Mouse (Mus musculus) midbrain, embryonic 15.5 days (tissue): ENCODE measurements around the gene Olig2. TPM values are rescaled to one million over a fixed set of nuclear protein-coding genes. Genes with fewer than 3 reads are reported as not detected.
A peak's percentile ranks its signal among the peaks of the same experiment; 100 is the strongest.

Experiments
- ATAC-seq: fragments of 200-750 bp; cut with Nextera tagmentation; replicated peaks from 2 replicates; pipeline ENCODE4 v1.8.0; 2017; ENCODE audit warnings: moderate TSS enrichment
- H3K27ac ChIP-seq: fragments of 300-500 bp; sonication (generic); 2 replicates; pipeline ENCODE4 v1.5.1; 2015; ENCODE audit warnings: mild to moderate bottlenecking, inconsistent platforms
- H3K27me3 ChIP-seq: fragments of 300-500 bp; sonication (generic); replicated peaks from 2 replicates; pipeline ENCODE4 v1.6.1; 2015; ENCODE audit warnings: inconsistent platforms
- H3K36me3 ChIP-seq: fragments of 300-500 bp; sonication (generic); replicated peaks from 2 replicates; pipeline ENCODE4 v1.6.1; 2015; ENCODE audit warnings: inconsistent platforms
- H3K4me1 ChIP-seq: fragments of 300-500 bp; sonication (generic); 2 replicates; pipeline ENCODE4 v1.6.1; 2015; ENCODE audit warnings: inconsistent platforms
- H3K4me2 ChIP-seq: fragments of 300-500 bp; sonication (generic); 2 replicates; pipeline ENCODE4 v1.6.1; 2015; ENCODE audit warnings: inconsistent platforms, mild to moderate bottlenecking, moderate library complexity
- H3K4me3 ChIP-seq: fragments of 300-500 bp; sonication (generic); 2 replicates; pipeline ENCODE4 v1.5.1; 2015; ENCODE audit warnings: mild to moderate bottlenecking, inconsistent platforms
- H3K9ac ChIP-seq: fragments of 300-500 bp; sonication (generic); 2 replicates; pipeline ENCODE4 v1.6.1; 2015; ENCODE audit warnings: mild to moderate bottlenecking, inconsistent platforms
- H3K9me3 ChIP-seq: fragments of 300-500 bp; sonication (generic); 2 replicates; pipeline ENCODE4 v1.6.1; 2016; ENCODE audit warnings: inconsistent platforms
- WGBS: fragments of 180-500 bp; shearing (Covaris S2); methylation state at CpG from one replicate; pipeline ENCODE4 v1.1.7; 2015; ENCODE audit warnings: mixed read lengths; 5-methylcytosine and 5-hydroxymethylcytosine counted together
- polyA plus RNA-seq: library from polyadenylated mRNA; unstranded; fragments of >200 nt; fragmentation: Nextera tagmentation; extraction: Ambion mirVana; gene quantifications from 2 replicates; pipeline ENCODE4 v1.2.1, GENCODE M21; 2015

The Olig2 gene
- polyA plus RNA-seq, 1 experiment from 2014 or later: 10.4 TPM

- Histone ChIP-seq H3K4me1 (no peaks in the 10 kb centered on the region), H3K4me2 (no peak overlapping the region), H3K9ac (no peak overlapping the region), H3K27ac (0 out of 2 replicates have a peak overlapping the region, but pooled peaks have one; percentile 7), H3K27me3 (peaks cover 39% of the 10 kb centered on the region), H3K4me3 (no peak overlapping the region), H3K36me3 (no peaks in the 10 kb centered on the region), H3K9me3 (no peaks in the 10 kb centered on the region)
- WGBS: 21% methylated on average over 12 of the region's 12 CpGs
- ATAC-seq: peak; percentile 74
Measured at GRCm38 (mm10) chr16:91262467-91263220, 37.4 kb downstream of the Olig2 start.

GRCm38 (mm10) chr16:91265972-91266371 lies 40.7 kb downstream of the Olig2 start:
- no peaks in the 10 kb centered on the region for H3K36me3 ChIP-seq
- H3K9me3 ChIP-seq: no peaks in the 10 kb centered on the region
- H3K9ac ChIP-seq: no peak overlapping the region
- WGBS: 71% methylated on average over 6 of the region's 6 CpGs
- H3K4me2 ChIP-seq: no peak overlapping the region
- H3K4me3 ChIP-seq: no peak overlapping the region
- peaks cover 58% of the 10 kb centered on the region for H3K27me3 ChIP-seq
- no peak; the same call in 1 of the 2 replicates for ATAC-seq
- peaks cover 22% of the 10 kb centered on the region for H3K4me1 ChIP-seq
- no peak overlapping the region for H3K27ac ChIP-seq

- Histone ChIP-seq H3K9me3 (no peaks in the 10 kb centered on the region), H3K27me3 (peaks cover 86% of the 10 kb centered on the region), H3K4me3 (peak overlapping the region; percentile 54), H3K4me1 (peaks cover 28% of the 10 kb centered on the region), H3K4me2 (peak overlapping the region; percentile 95), H3K27ac (no peak overlapping the region), H3K9ac (no peak overlapping the region), H3K36me3 (no peaks in the 10 kb centered on the region)
- 7% methylated on average over 13 of the region's 13 CpGs for WGBS
- no peak for ATAC-seq
Measured at GRCm38 (mm10) chr16:91268724-91269452, 43.6 kb downstream of the Olig2 start.

GRCm38 (mm10) chr16:91269468-91270211 lies 44.4 kb downstream of the Olig2 start, which contains the start of gene Olig1:
Olig1 (plus strand) TSS chr16:91269772.
- Histone ChIP-seq H3K27ac (no peak within 1 kb of the TSS), H3K4me2 (peak within 1 kb of the TSS; percentile 95), H3K4me1 (peaks cover 28% of the 10 kb centered on the region), H3K9me3 (no peaks in the 10 kb centered on the region), H3K36me3 (no peaks in the 10 kb centered on the region), H3K9ac (peak within 1 kb of the TSS; percentile 35), H3K4me3 (peak within 1 kb of the TSS; percentile 54), H3K27me3 (peaks cover 90% of the 10 kb centered on the region)
- under 1% methylated on average over 64 of the region's 64 CpGs for WGBS
- ATAC-seq: peak; percentile 95

- Histone ChIP-seq H3K9me3 (no peaks in the 10 kb centered on the region), H3K27me3 (peaks cover 96% of the 10 kb centered on the region), H3K9ac (peak overlapping the region; percentile 35), H3K27ac (no peak overlapping the region), H3K4me2 (peak overlapping the region; percentile 95), H3K36me3 (no peaks in the 10 kb centered on the region), H3K4me3 (peak overlapping the region; percentile 54), H3K4me1 (peaks cover 28% of the 10 kb centered on the region)
- peak; percentile 38 for ATAC-seq
- under 1% methylated on average over 63 of the region's 63 CpGs for WGBS
Measured at GRCm38 (mm10) chr16:91270212-91270971, 45.1 kb downstream of the Olig2 start.

- H3K27ac ChIP-seq: no peak overlapping the region
- peak overlapping the region; percentile 95 for H3K4me2 ChIP-seq
- H3K9me3 ChIP-seq: no peaks in the 10 kb centered on the region
- ATAC-seq: no peak
- no peaks in the 10 kb centered on the region for H3K36me3 ChIP-seq
- H3K9ac ChIP-seq: no peak overlapping the region
- WGBS: under 1% methylated on average over 29 of the region's 29 CpGs
- H3K27me3 ChIP-seq: peaks cover 96% of the 10 kb centered on the region
- H3K4me1 ChIP-seq: peaks cover 28% of the 10 kb centered on the region
- H3K4me3 ChIP-seq: peak overlapping the region; percentile 54
Measured at GRCm38 (mm10) chr16:91270982-91271549, 45.8 kb downstream of the Olig2 start.

- Histone ChIP-seq H3K4me1 (peaks cover 28% of the 10 kb centered on the region), H3K27ac (no peak overlapping the region), H3K4me3 (peak overlapping the region; percentile 54), H3K9me3 (no peaks in the 10 kb centered on the region), H3K27me3 (peaks cover 95% of the 10 kb centered on the region), H3K9ac (no peak overlapping the region), H3K36me3 (no peaks in the 10 kb centered on the region), H3K4me2 (no peak overlapping the region)
- no peak for ATAC-seq
- 2% methylated on average over 20 of the region's 20 CpGs for WGBS
Measured at GRCm38 (mm10) chr16:91271634-91272033, 46.4 kb downstream of the Olig2 start.

Other genes with a start within 250 kb of the Olig2 start
- gene Synj1, start 214.1 kb upstream of the Olig2 start, polyA plus RNA-seq: 51.7 and 55.3 TPM in 2 replicates
- 71.4 and 80.7 TPM in 2 replicates for gene Paxbp1, start 180.9 kb upstream of the Olig2 start, polyA plus RNA-seq
- 0.72 and 1.3 TPM in 2 replicates for gene 4932438H23Rik, start 130.3 kb upstream of the Olig2 start, polyA plus RNA-seq
- 79.2 and 81.5 TPM in 2 replicates for gene Olig1, start 44.3 kb downstream of the Olig2 start, polyA plus RNA-seq
- gene Ifnar2, start 147.3 kb downstream of the Olig2 start, polyA plus RNA-seq: 33.5 and 36.7 TPM in 2 replicates
- not detected in 2 replicates for gene Gm21970, start 166.3 kb downstream of the Olig2 start, polyA plus RNA-seq
- 11.7 and 11.9 TPM in 2 replicates for gene Il10rb, start 180.7 kb downstream of the Olig2 start, polyA plus RNA-seq